Mouse (Mus musculus) C2C12 (cell line): Measurements from ENCODE around the gene Thbs3.

Source experiments
- CEBPB ChIP-seq: IDR thresholded peaks from one replicate; pipeline ENCODE4 v1.6.1; 2011; ENCODE audit warnings: low read depth, mild to moderate bottlenecking, control low read depth, moderate library complexity
- CTCF ChIP-seq: IDR thresholded peaks from one replicate; pipeline ENCODE4 v1.5.1; 2011; ENCODE audit not compliant: control insufficient read depth, insufficient read depth, insufficient read length
- FOSL1 ChIP-seq: IDR thresholded peaks from one replicate; pipeline ENCODE4 v1.8.0; 2011; ENCODE audit warnings: mild to moderate bottlenecking, low read length; ENCODE audit not compliant: poor library complexity, insufficient read depth, severe bottlenecking
- MAX ChIP-seq: IDR thresholded peaks from one replicate; pipeline ENCODE4 v1.6.1; 2011; ENCODE audit warnings: mild to moderate bottlenecking, control low read depth

DNA sequence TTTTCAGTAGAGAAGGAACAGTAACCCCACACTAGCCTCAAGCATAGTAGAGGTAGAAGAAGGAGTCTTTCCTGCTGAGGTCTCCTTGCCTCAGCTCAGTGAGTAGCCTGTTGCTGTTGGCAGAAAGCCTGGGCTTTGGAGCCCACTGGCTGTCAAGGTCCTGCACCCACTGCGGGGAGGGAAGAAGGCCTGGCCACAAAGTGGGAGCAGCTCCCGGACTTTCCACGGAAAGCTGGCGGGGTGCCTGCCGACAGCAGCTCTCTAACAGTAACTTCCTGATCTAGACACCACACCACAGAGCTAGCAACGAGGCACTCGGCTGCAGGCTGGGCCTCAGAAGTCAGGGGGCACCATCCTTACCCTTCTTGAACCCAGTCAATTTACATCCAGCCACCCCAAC lies 4.2 kb upstream of the Thbs3 start:
- no peak for TF ChIP-seq CTCF
- TF ChIP-seq CEBPB: no peak
- TF ChIP-seq MAX: no peak
- no peak for TF ChIP-seq FOSL1
